Comparison of ENCODE assay signal across 29 mouse cellular contexts in genomic region chr4:117007058-117007457, GRCm38 (mm10). TPM values are rescaled to one million over a fixed set of nuclear protein-coding genes. Genes with fewer than 3 reads are reported as not detected.
A peak's percentile ranks its signal among the peaks of the same experiment; 100 is the strongest.
DNase-seq lines count a peak whose midpoint lies in the region; ATAC-seq and TF ChIP-seq lines count a peak whose summit lies in the region.
"Had no signal": no experiment of that assay in that cellular context is flagged by ENCODE, and none has a peak within 500 bp of the region (broad histone marks: within the 10 kb centered on the region; RNA-seq: fewer than 3 reads in every experiment).

No protein-coding gene starts in this region.

- ATAC-seq in midbrain, postnatal 0 days (ENCODE audit: low FRiP score), result no peak
- ATAC-seq in midbrain, embryonic 16.5 days, result no peak
- ATAC-seq: activated CD4-positive, CD25-positive, alpha-beta regulatory T cell, adult 4 months; CD4-positive, CD25-positive, alpha-beta regulatory T cell, adult 4 months; forebrain, embryonic 15.5 days; hindbrain, embryonic 16.5 days; intestine, embryonic 15.5 days had no signal

- H3K4me3 ChIP-seq in gastrocnemius, adult 2 months, result no peak overlapping the region
- H3K4me3 ChIP-seq in midbrain, postnatal 0 days (ENCODE audit: low read depth, low read length), result no peak overlapping the region
- no peak overlapping the region for H3K4me3 ChIP-seq in midbrain, embryonic 16.5 days (ENCODE audit: low read depth, low read length)
- H3K4me3 ChIP-seq in embryonic fibroblast, embryonic 13.5 days (ENCODE audit: insufficient read depth, low read length), result no peak overlapping the region
- H3K4me3 ChIP-seq: embryonic facial prominence, embryonic 12.5 days; embryonic facial prominence, embryonic 15.5 days; erythroblast, embryonic 14.5 days; forebrain, embryonic 10.5 days; forebrain, embryonic 15.5 days; heart, embryonic 12.5 days; heart, embryonic 15.5 days; hindbrain, embryonic 10.5 days; hindbrain, embryonic 13.5 days; intestine, embryonic 15.5 days had no signal

- no peak for TF ChIP-seq POLR2A in embryonic fibroblast, embryonic 13.5 days (IDR thresholded peaks at IDR 0.05; ENCODE audit: low read depth, low read length)

- intact Hi-C loops in gastrocnemius, adult 2 months (cut with DNase I), result loop anchor here (10.0 kb wide), 1 partner anchor 208 kb away; no protein-coding TSS in a partner anchor

- TF ChIP-seq CTCF in gastrocnemius, adult 2 months (IDR thresholded peaks at IDR 0.05), result no peak
- TF ChIP-seq CTCF in midbrain, postnatal 0 days (IDR thresholded peaks at IDR 0.05), result no peak
- no peak for TF ChIP-seq CTCF in embryonic fibroblast, embryonic 13.5 days (IDR thresholded peaks at IDR 0.05; ENCODE audit: borderline replicate concordance, insufficient read depth, low read length)

- H3K9ac ChIP-seq in midbrain, postnatal 0 days (replicated peaks; ENCODE audit: low read length, poor library complexity, severe bottlenecking), result no peak overlapping the region
- H3K9ac ChIP-seq in midbrain, embryonic 16.5 days (ENCODE audit: low read depth, low read length), result no peak overlapping the region
- H3K9ac ChIP-seq: embryonic facial prominence, embryonic 12.5 days; embryonic facial prominence, embryonic 15.5 days; forebrain, embryonic 15.5 days; heart, embryonic 12.5 days; heart, embryonic 15.5 days; hindbrain, embryonic 13.5 days; intestine, embryonic 15.5 days had no signal

- H3K27me3 ChIP-seq in midbrain, postnatal 0 days (ENCODE audit: insufficient read depth, low read length), result no peaks in the 10 kb centered on the region
- no peaks in the 10 kb centered on the region for H3K27me3 ChIP-seq in midbrain, embryonic 16.5 days (ENCODE audit: control insufficient read depth, insufficient read depth, low read depth, low read length)
- H3K27me3 ChIP-seq: embryonic facial prominence, embryonic 12.5 days; embryonic facial prominence, embryonic 15.5 days; forebrain, embryonic 15.5 days; heart, embryonic 12.5 days; hindbrain, embryonic 13.5 days; intestine, embryonic 15.5 days had no signal

- no peaks in the 10 kb centered on the region for H3K9me3 ChIP-seq in midbrain, postnatal 0 days (ENCODE audit: low read length)
- no peaks in the 10 kb centered on the region for H3K9me3 ChIP-seq in midbrain, embryonic 16.5 days (replicated peaks; ENCODE audit: control insufficient read depth, low read length, poor library complexity, severe bottlenecking)
- H3K9me3 ChIP-seq: embryonic facial prominence, embryonic 12.5 days; embryonic facial prominence, embryonic 15.5 days; forebrain, embryonic 10.5 days; forebrain, embryonic 15.5 days; heart, embryonic 12.5 days; heart, embryonic 15.5 days; hindbrain, embryonic 10.5 days; hindbrain, embryonic 13.5 days; intestine, embryonic 15.5 days had no signal

- H3K4me1 ChIP-seq in midbrain, postnatal 0 days (ENCODE audit: insufficient read depth, low read length), result no peaks in the 10 kb centered on the region
- no peaks in the 10 kb centered on the region for H3K4me1 ChIP-seq in midbrain, embryonic 16.5 days (ENCODE audit: control insufficient read depth, insufficient read depth, low read length)
- H3K4me1 ChIP-seq in embryonic fibroblast, embryonic 13.5 days (ENCODE audit: control insufficient read depth, insufficient read depth, low read length), result 0 out of 2 replicates have a peak, but pooled peaks cover 2% of the 10 kb centered on the region
- H3K4me1 ChIP-seq: embryonic facial prominence, embryonic 15.5 days; forebrain, embryonic 15.5 days; heart, embryonic 12.5 days; heart, embryonic 15.5 days; hindbrain, embryonic 13.5 days had no signal

- no peak overlapping the region for H3K4me2 ChIP-seq in midbrain, postnatal 0 days (ENCODE audit: low read depth, low read length, poor library complexity, severe bottlenecking)
- no peak overlapping the region for H3K4me2 ChIP-seq in midbrain, embryonic 16.5 days (ENCODE audit: low read length)
- H3K4me2 ChIP-seq: embryonic facial prominence, embryonic 12.5 days; embryonic facial prominence, embryonic 15.5 days; forebrain, embryonic 15.5 days; heart, embryonic 12.5 days; heart, embryonic 15.5 days; hindbrain, embryonic 13.5 days; intestine, embryonic 15.5 days had no signal

- no peak for DNase-seq in gastrocnemius, adult 2 months
- no peak for DNase-seq in gastrocnemius, postnatal 10 days
- peak; percentile 34 for DNase-seq in midbrain, postnatal 0 days (ENCODE audit: low spot score)
- no peak for DNase-seq in Muller cell, postnatal 12 days (ENCODE audit: inconsistent ontology term)
- DNase-seq: adrenal gland, postnatal 10 days; adrenal gland, postnatal 36 days; cerebellum, adult 11 months; cerebellum, adult 2 months; cerebellum, adult 9-11 months; cerebellum, postnatal 25 days; gastrocnemius, postnatal 36 days; heart, postnatal 10 days; heart, postnatal 36 days; kidney, adult 11 months had no signal

- WGBS in midbrain, postnatal 0 days, result 66% methylated on average over 3 of the region's 3 CpGs
- WGBS in midbrain, embryonic 16.5 days, result 72% methylated on average over 3 of the region's 3 CpGs

- H3K36me3 ChIP-seq in midbrain, postnatal 0 days (ENCODE audit: insufficient read depth, low read length), result peaks cover 27% of the 10 kb centered on the region
- peaks cover 16% of the 10 kb centered on the region for H3K36me3 ChIP-seq in midbrain, embryonic 16.5 days (ENCODE audit: control insufficient read depth, insufficient read depth, low read length)

- peak overlapping the region; percentile 31; the same call in 1 of the 2 replicates for H3K27ac ChIP-seq in gastrocnemius, adult 2 months
- no peak overlapping the region for H3K27ac ChIP-seq in midbrain, postnatal 0 days (ENCODE audit: low read depth, low read length)
- no peak overlapping the region for H3K27ac ChIP-seq in midbrain, embryonic 16.5 days (ENCODE audit: low read length)
- peak overlapping the region; percentile 49; the same call in 1 of the 2 replicates for H3K27ac ChIP-seq in embryonic fibroblast, embryonic 13.5 days (ENCODE audit: insufficient read depth, low read length)
- H3K27ac ChIP-seq: embryonic facial prominence, embryonic 12.5 days; embryonic facial prominence, embryonic 15.5 days; forebrain, embryonic 10.5 days; forebrain, embryonic 15.5 days; heart, embryonic 15.5 days; hindbrain, embryonic 10.5 days; hindbrain, embryonic 13.5 days; intestine, embryonic 15.5 days had no signal

RNA-seq across cellular contexts. Expression of gene Hectd3, which starts 11.9 kb away (rescaled TPM):
- 10 to 100 TPM; 13.8 to 15.3 TPM for total RNA-seq in gastrocnemius, adult 2 months (2021)
- total RNA-seq in gastrocnemius, postnatal 10 days (2021), result 10 to 100 TPM; 16.6 to 17.3 TPM
- 45.5 and 46.5 TPM in 2 replicates for total RNA-seq in midbrain, postnatal 0 days (2014; rRNA removed)
- 20.2 and 22.6 TPM in 2 replicates for polyA plus RNA-seq in midbrain, postnatal 0 days (2015; fragmentation: Nextera tagmentation; extraction: Ambion mirVana)
- polyA plus RNA-seq in midbrain, embryonic 16.5 days (2015; fragmentation: Nextera tagmentation; extraction: Ambion mirVana), result 22.0 and 25.1 TPM in 2 replicates
- polyA plus RNA-seq in embryonic fibroblast, embryonic 13.5 days (2011; ENCODE audit: insufficient read length, low read depth, missing spikeins), result 10.1 and 10.2 TPM in 2 replicates

RNA-seq across cellular contexts. Expression of gene Eif2b3, which starts 12.1 kb away (rescaled TPM):
- 10 to 100 TPM; 22.2 to 23.2 TPM for total RNA-seq in gastrocnemius, adult 2 months (2021)
- 10 to 100 TPM; 23.0 to 24.3 TPM for total RNA-seq in gastrocnemius, postnatal 10 days (2021)
- 20.7 and 21.7 TPM in 2 replicates for total RNA-seq in midbrain, postnatal 0 days (2014; rRNA removed)
- polyA plus RNA-seq in midbrain, postnatal 0 days (2015; fragmentation: Nextera tagmentation; extraction: Ambion mirVana), result 57.5 and 58.4 TPM in 2 replicates
- 48.9 and 49.8 TPM in 2 replicates for polyA plus RNA-seq in midbrain, embryonic 16.5 days (2015; fragmentation: Nextera tagmentation; extraction: Ambion mirVana)
- 34.1 and 37.9 TPM in 2 replicates for polyA plus RNA-seq in embryonic fibroblast, embryonic 13.5 days (2011; ENCODE audit: insufficient read length, low read depth, missing spikeins)

RNA-seq across cellular contexts. Expression of gene Urod, which starts 12.8 kb away (rescaled TPM):
- total RNA-seq in gastrocnemius, adult 2 months (2021), result 10 to 100 TPM; 59.1 to 69.1 TPM
- total RNA-seq in gastrocnemius, postnatal 10 days (2021), result 10 to 100 TPM; 55.3 to 59.7 TPM
- total RNA-seq in midbrain, postnatal 0 days (2014; rRNA removed), result 25.5 and 50.0 TPM in 2 replicates
- polyA plus RNA-seq in midbrain, postnatal 0 days (2015; fragmentation: Nextera tagmentation; extraction: Ambion mirVana), result 36.6 and 36.8 TPM in 2 replicates
- polyA plus RNA-seq in midbrain, embryonic 16.5 days (2015; fragmentation: Nextera tagmentation; extraction: Ambion mirVana), result 46.9 and 51.4 TPM in 2 replicates
- polyA plus RNA-seq in embryonic fibroblast, embryonic 13.5 days (2011; ENCODE audit: insufficient read length, low read depth, missing spikeins), result 54.1 and 54.6 TPM in 2 replicates

Comparison
In these comparisons a context has a peak if more than half of its experiments do, and no peak if none do; other contexts are left out.
1. H3K27ac ChIP-seq: peak in gastrocnemius, adult 2 months (single experiment) and embryonic fibroblast, embryonic 13.5 days (single experiment); none in midbrain, postnatal 0 days (single experiment) and midbrain, embryonic 16.5 days (single experiment).